Mouse (Mus musculus): ENCODE measurements at regions not wholly inside any gene's neighbourhood (a gene's known extent, or its start where the extent isn't known, plus 50 kb on each side); places are given as distances from the start of the nearest gene placed in this dataset.

DNA sequence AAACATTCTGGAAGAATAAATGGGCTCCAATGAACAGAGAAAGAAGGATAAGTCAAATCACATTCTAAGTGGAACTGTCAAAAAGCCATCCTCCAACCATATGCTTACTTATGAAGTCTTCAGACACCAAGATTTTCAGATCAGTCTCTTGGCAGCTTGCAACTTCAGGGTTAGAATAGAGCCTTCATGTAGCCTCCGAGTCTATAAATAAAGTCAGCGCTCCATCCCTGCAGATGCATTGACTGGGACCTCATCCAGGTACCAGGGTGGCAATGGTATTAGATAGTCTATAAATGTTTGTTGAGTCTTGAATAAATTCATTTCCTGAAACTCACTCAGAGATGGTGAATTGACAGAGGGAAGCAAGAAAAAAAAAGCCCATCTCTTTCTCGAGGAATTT lies 107.2 kb upstream of the Eepd1 start:
- ATAC-seq (replicated peaks; ENCODE audit: low FRiP score), result no peak
- no peaks in the 10 kb centered on the region for H3K36me3 ChIP-seq (ENCODE audit: control insufficient read depth, insufficient read depth, low read length)
- no peak overlapping the region for H3K27ac ChIP-seq (ENCODE audit: low read depth, low read length)
- 92% methylated on average over 3 of the region's 3 CpGs for WGBS
- no peaks in the 10 kb centered on the region for H3K4me1 ChIP-seq (replicated peaks; ENCODE audit: control insufficient read depth, insufficient read depth, low read length)
- H3K9me3 ChIP-seq (ENCODE audit: control insufficient read depth, low read length), result no peaks in the 10 kb centered on the region
- H3K9ac ChIP-seq (ENCODE audit: low read length), result no peak overlapping the region
- no peak for DNase-seq (ENCODE audit: low spot score)
- H3K4me3 ChIP-seq (ENCODE audit: low read depth, low read length), result no peak overlapping the region
- H3K4me2 ChIP-seq (ENCODE audit: low read depth, low read length, severe bottlenecking), result no peak overlapping the region
- no peaks in the 10 kb centered on the region for H3K27me3 ChIP-seq (ENCODE audit: control insufficient read depth, insufficient read depth, low read length)

DNA sequence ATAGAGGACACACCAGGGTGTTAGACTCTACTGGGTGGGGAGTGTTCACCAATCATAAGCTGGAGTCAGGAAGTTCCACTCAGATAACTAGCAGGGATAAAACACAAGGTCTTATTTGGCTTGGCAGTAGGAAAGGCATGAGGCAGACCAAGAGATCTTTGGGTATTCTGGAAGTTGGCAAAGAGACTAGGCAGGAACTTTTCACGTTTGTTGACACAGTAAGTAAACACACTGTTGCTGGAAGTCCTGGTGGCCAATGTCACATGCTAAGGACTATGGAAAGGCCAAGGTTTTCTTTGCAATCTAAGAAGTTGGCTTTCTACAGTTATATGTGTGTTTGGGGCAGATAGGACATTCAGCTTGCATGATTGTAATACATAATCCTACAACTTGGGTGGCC lies 105.1 kb upstream of the Eepd1 start:
- no peak overlapping the region for H3K4me2 ChIP-seq (ENCODE audit: low read depth, low read length, severe bottlenecking)
- ATAC-seq (replicated peaks; ENCODE audit: low FRiP score) (no peak), DNase-seq (ENCODE audit: low spot score) (no peak)
- no peaks in the 10 kb centered on the region for H3K9me3 ChIP-seq (ENCODE audit: control insufficient read depth, low read length)
- H3K27ac ChIP-seq (ENCODE audit: low read depth, low read length), result no peak overlapping the region
- no peaks in the 10 kb centered on the region for H3K36me3 ChIP-seq (ENCODE audit: control insufficient read depth, insufficient read depth, low read length)
- 75% methylated on average over 1 of the region's 1 CpGs for WGBS
- no peak overlapping the region for H3K9ac ChIP-seq (ENCODE audit: low read length)
- no peaks in the 10 kb centered on the region for H3K27me3 ChIP-seq (ENCODE audit: control insufficient read depth, insufficient read depth, low read length)
- H3K4me1 ChIP-seq (replicated peaks; ENCODE audit: control insufficient read depth, insufficient read depth, low read length), result no peaks in the 10 kb centered on the region
- no peak overlapping the region for H3K4me3 ChIP-seq (ENCODE audit: low read depth, low read length)

- H3K27me3 ChIP-seq (ENCODE audit: control insufficient read depth, insufficient read depth, low read length), result no peaks in the 10 kb centered on the region
- H3K36me3 ChIP-seq (ENCODE audit: control insufficient read depth, insufficient read depth, low read length), result no peaks in the 10 kb centered on the region
- H3K27ac ChIP-seq (ENCODE audit: low read depth, low read length), result no peak overlapping the region
- WGBS, result 58% methylated on average over 12 of the region's 12 CpGs
- no peak overlapping the region for H3K4me3 ChIP-seq (ENCODE audit: low read depth, low read length)
- DNase-seq (ENCODE audit: low spot score) (no peak), ATAC-seq (replicated peaks; ENCODE audit: low FRiP score) (no peak)
- no peaks in the 10 kb centered on the region for H3K9me3 ChIP-seq (ENCODE audit: control insufficient read depth, low read length)
- H3K4me2 ChIP-seq (ENCODE audit: low read depth, low read length, severe bottlenecking), result no peak overlapping the region
- H3K9ac ChIP-seq (ENCODE audit: low read length), result no peak overlapping the region
- H3K4me1 ChIP-seq (replicated peaks; ENCODE audit: control insufficient read depth, insufficient read depth, low read length), result no peaks in the 10 kb centered on the region
These were observed 103.3 kb upstream of the Eepd1 start for GRCm38 (mm10) chr9:25377771-25378747.

- no peak overlapping the region for H3K4me3 ChIP-seq (ENCODE audit: low read depth, low read length)
- H3K9ac ChIP-seq (ENCODE audit: low read length), result no peak overlapping the region
These were observed 96.0 kb upstream of the Eepd1 start for GRCm38 (mm10) chr9:25385333-25385732.

GRCm38 (mm10) chr9:25387876-25388650 lies 93.3 kb upstream of the Eepd1 start:
- H3K27ac ChIP-seq (ENCODE audit: low read depth, low read length), result no peak overlapping the region
- 87% methylated on average over 4 of the region's 4 CpGs for WGBS
- H3K27me3 ChIP-seq (ENCODE audit: control insufficient read depth, insufficient read depth, low read length), result no peaks in the 10 kb centered on the region
- no peak for DNase-seq (ENCODE audit: low spot score)
- H3K4me2 ChIP-seq (ENCODE audit: low read depth, low read length, severe bottlenecking), result no peak overlapping the region
- H3K36me3 ChIP-seq (ENCODE audit: control insufficient read depth, insufficient read depth, low read length), result no peaks in the 10 kb centered on the region
- H3K9me3 ChIP-seq (ENCODE audit: control insufficient read depth, low read length), result no peaks in the 10 kb centered on the region
- no peak overlapping the region for H3K9ac ChIP-seq (ENCODE audit: low read length)
- H3K4me3 ChIP-seq (ENCODE audit: low read depth, low read length), result no peak overlapping the region
- H3K4me1 ChIP-seq (replicated peaks; ENCODE audit: control insufficient read depth, insufficient read depth, low read length), result no peaks in the 10 kb centered on the region
- ATAC-seq (replicated peaks; ENCODE audit: low FRiP score), result no peak

More at GRCm38 (mm10) chr9:25385333-25385732, 96.0 kb upstream of the Eepd1 start:
- ATAC-seq (replicated peaks; ENCODE audit: low FRiP score) (no peak), DNase-seq (ENCODE audit: low spot score) (no peak)
- no peaks in the 10 kb centered on the region for H3K9me3 ChIP-seq (ENCODE audit: control insufficient read depth, low read length)
- H3K4me1 ChIP-seq (replicated peaks; ENCODE audit: control insufficient read depth, insufficient read depth, low read length), result no peaks in the 10 kb centered on the region
- H3K27ac ChIP-seq (ENCODE audit: low read depth, low read length), result no peak overlapping the region
- no peak overlapping the region for H3K4me2 ChIP-seq (ENCODE audit: low read depth, low read length, severe bottlenecking)
- H3K36me3 ChIP-seq (ENCODE audit: control insufficient read depth, insufficient read depth, low read length), result no peaks in the 10 kb centered on the region
- no peaks in the 10 kb centered on the region for H3K27me3 ChIP-seq (ENCODE audit: control insufficient read depth, insufficient read depth, low read length)

GRCm38 (mm10) chr9:25389351-25389750 lies 92.0 kb upstream of the Eepd1 start:
- no peaks in the 10 kb centered on the region for H3K9me3 ChIP-seq (ENCODE audit: control insufficient read depth, low read length)
- no peak for DNase-seq (ENCODE audit: low spot score)
- H3K4me2 ChIP-seq (ENCODE audit: low read depth, low read length, severe bottlenecking), result no peak overlapping the region
- no peak overlapping the region for H3K9ac ChIP-seq (ENCODE audit: low read length)
- no peak for ATAC-seq (replicated peaks; ENCODE audit: low FRiP score)
- H3K4me1 ChIP-seq (replicated peaks; ENCODE audit: control insufficient read depth, insufficient read depth, low read length), result no peaks in the 10 kb centered on the region
- H3K36me3 ChIP-seq (ENCODE audit: control insufficient read depth, insufficient read depth, low read length), result no peaks in the 10 kb centered on the region
- no peak overlapping the region for H3K27ac ChIP-seq (ENCODE audit: low read depth, low read length)
- H3K4me3 ChIP-seq (ENCODE audit: low read depth, low read length), result no peak overlapping the region
- WGBS, result 85% methylated on average over 3 of the region's 3 CpGs
- H3K27me3 ChIP-seq (ENCODE audit: control insufficient read depth, insufficient read depth, low read length), result no peaks in the 10 kb centered on the region

- no peaks in the 10 kb centered on the region for H3K4me1 ChIP-seq (replicated peaks; ENCODE audit: control insufficient read depth, insufficient read depth, low read length)
- ATAC-seq (replicated peaks; ENCODE audit: low FRiP score) (peak; percentile 88), DNase-seq (ENCODE audit: low spot score) (peak; percentile 72)
- H3K9ac ChIP-seq (ENCODE audit: low read length), result no peak overlapping the region
- H3K9me3 ChIP-seq (ENCODE audit: control insufficient read depth, low read length), result no peaks in the 10 kb centered on the region
- H3K27ac ChIP-seq (ENCODE audit: low read depth, low read length), result no peak overlapping the region
- no peaks in the 10 kb centered on the region for H3K27me3 ChIP-seq (ENCODE audit: control insufficient read depth, insufficient read depth, low read length)
- WGBS, result 37% methylated on average over 9 of the region's 9 CpGs
- no peak overlapping the region for H3K4me2 ChIP-seq (ENCODE audit: low read depth, low read length, severe bottlenecking)
- no peaks in the 10 kb centered on the region for H3K36me3 ChIP-seq (ENCODE audit: control insufficient read depth, insufficient read depth, low read length)
- no peak overlapping the region for H3K4me3 ChIP-seq (ENCODE audit: low read depth, low read length)
These were observed 80.6 kb upstream of the Eepd1 start for GRCm38 (mm10) chr9:25400647-25401335.

DNA sequence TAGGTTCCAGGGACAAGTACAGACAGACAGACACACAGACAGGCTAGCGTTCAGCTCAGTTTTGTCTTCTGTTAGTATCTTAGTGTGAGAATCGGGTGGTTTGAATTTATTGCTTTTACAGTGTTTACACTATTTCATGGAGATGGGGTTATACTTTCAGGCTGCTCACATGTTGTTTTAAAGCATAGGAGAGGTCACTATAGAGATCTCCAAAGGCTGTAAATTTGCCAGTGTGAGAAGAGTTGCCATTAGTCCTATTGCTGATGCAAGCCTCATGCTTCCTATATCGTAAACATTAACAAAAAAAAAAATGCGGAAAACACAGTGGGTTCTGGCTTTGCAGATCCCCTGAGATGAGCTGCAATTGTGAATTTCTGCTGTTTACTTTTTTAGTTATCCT lies 75.5 kb upstream of the Eepd1 start:
- no peak overlapping the region for H3K4me3 ChIP-seq (ENCODE audit: low read depth, low read length)
- 91% methylated on average over 4 of the region's 4 CpGs for WGBS
- no peaks in the 10 kb centered on the region for H3K36me3 ChIP-seq (ENCODE audit: control insufficient read depth, insufficient read depth, low read length)
- H3K9ac ChIP-seq (ENCODE audit: low read length), result no peak overlapping the region
- no peak overlapping the region for H3K4me2 ChIP-seq (ENCODE audit: low read depth, low read length, severe bottlenecking)
- no peak for ATAC-seq (replicated peaks; ENCODE audit: low FRiP score)
- no peaks in the 10 kb centered on the region for H3K27me3 ChIP-seq (ENCODE audit: control insufficient read depth, insufficient read depth, low read length)
- DNase-seq (ENCODE audit: low spot score), result no peak
- H3K27ac ChIP-seq (ENCODE audit: low read depth, low read length), result no peak overlapping the region
- no peaks in the 10 kb centered on the region for H3K4me1 ChIP-seq (replicated peaks; ENCODE audit: control insufficient read depth, insufficient read depth, low read length)
- H3K9me3 ChIP-seq (ENCODE audit: control insufficient read depth, low read length), result no peaks in the 10 kb centered on the region
